Mouse (Mus musculus): ENCODE results near the gene Cfl1. TPM values are rescaled to one million over a fixed set of nuclear protein-coding genes. Genes with fewer than 3 reads are reported as not detected.

Gene Cfl1
- total and polyA plus RNA-seq, 3 experiments, result 853 to 1,228 (median 1,086) TPM

GRCm38 (mm10) chr19:5477668-5478300 lies 12.5 kb upstream of the Cfl1 start:
- TF ChIP-seq CTCF (IDR thresholded peaks at IDR 0.05; ENCODE audit: low read depth, low read length) (no peak), POLR2AphosphoS5 (IDR thresholded peaks at IDR 0.05; ENCODE audit: insufficient replicate concordance, low read depth, low read length) (no peak), GATA2 (IDR thresholded peaks at IDR 0.05; ENCODE audit: borderline replicate concordance, low read depth, low read length) (no peak), TAL1 (conservative IDR thresholded peaks at IDR 0.05; ENCODE audit: low read depth, low read length) (no peak), GATA1 (IDR thresholded peaks at IDR 0.05; ENCODE audit: borderline replicate concordance, low read length) (no peak)

GRCm38 (mm10) chr19:5480016-5480415 lies 10.2 kb upstream of the Cfl1 start:
- H3K9me3 ChIP-seq (replicated peaks), result no peaks in the 10 kb centered on the region
- H3K27me3 ChIP-seq (ENCODE audit: insufficient read depth, low read length), result peaks cover 37% of the 10 kb centered on the region
- ATAC-seq (ENCODE audit: extremely low read depth, insufficient number of reproducible peaks, low FRiP score, poor library complexity, severe bottlenecking) (no peak), DNase-seq (ENCODE audit: low spot score) (no peak)
- H3K4me3 ChIP-seq (ENCODE audit: low read depth, low read length), result no peak overlapping the region
- TF ChIP-seq GATA2 (IDR thresholded peaks at IDR 0.05; ENCODE audit: borderline replicate concordance, low read depth, low read length) (no peak), TAL1 (conservative IDR thresholded peaks at IDR 0.05; ENCODE audit: low read depth, low read length) (no peak), CTCF (IDR thresholded peaks at IDR 0.05; ENCODE audit: low read depth, low read length) (no peak), GATA1 (IDR thresholded peaks at IDR 0.05; ENCODE audit: borderline replicate concordance, low read length) (no peak), POLR2AphosphoS5 (IDR thresholded peaks at IDR 0.05; ENCODE audit: insufficient replicate concordance, low read depth, low read length) (no peak)
- H3K4me1 ChIP-seq (ENCODE audit: insufficient read depth, low read depth, low read length), result peaks cover 17% of the 10 kb centered on the region
- peaks cover 37% of the 10 kb centered on the region for H3K36me3 ChIP-seq (replicated peaks)

More at GRCm38 (mm10) chr19:5477668-5478300, 12.5 kb upstream of the Cfl1 start:
- ATAC-seq (ENCODE audit: extremely low read depth, insufficient number of reproducible peaks, low FRiP score, poor library complexity, severe bottlenecking) (no peak), DNase-seq (ENCODE audit: low spot score) (no peak)
- peaks cover 16% of the 10 kb centered on the region for H3K4me1 ChIP-seq (ENCODE audit: insufficient read depth, low read depth, low read length)
- H3K36me3 ChIP-seq (replicated peaks), result peaks cover 15% of the 10 kb centered on the region
- no peak overlapping the region for H3K4me3 ChIP-seq (ENCODE audit: low read depth, low read length)
- H3K9me3 ChIP-seq (replicated peaks), result no peaks in the 10 kb centered on the region
- H3K27me3 ChIP-seq (ENCODE audit: insufficient read depth, low read length), result peaks cover 56% of the 10 kb centered on the region

DNA sequence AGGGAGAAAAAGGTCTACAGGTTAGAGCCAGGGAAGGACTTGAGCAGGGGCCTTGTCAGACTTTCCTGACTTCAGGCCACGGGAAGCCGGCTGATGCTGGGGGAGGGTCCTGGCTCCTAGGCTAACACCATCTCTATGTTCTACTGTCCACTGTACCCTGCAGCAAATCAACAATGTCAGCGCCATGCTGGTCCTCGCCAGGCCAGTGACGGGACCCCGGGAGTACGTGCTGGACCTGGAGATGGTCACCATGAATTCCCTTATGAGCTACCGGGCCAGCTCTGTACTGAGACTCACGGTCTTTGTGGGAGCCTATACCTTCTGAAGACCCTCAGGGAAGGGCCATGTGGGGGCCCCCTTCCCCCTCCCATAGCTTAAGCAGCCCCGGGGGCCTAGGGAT lies 8.9 kb upstream of the Cfl1 start:
- Histone ChIP-seq H3K9me3 (replicated peaks) (no peaks in the 10 kb centered on the region), H3K36me3 (replicated peaks) (peaks cover 51% of the 10 kb centered on the region), H3K27me3 (ENCODE audit: insufficient read depth, low read length) (peaks cover 24% of the 10 kb centered on the region), H3K4me3 (ENCODE audit: low read depth, low read length) (no peak overlapping the region), H3K4me1 (ENCODE audit: insufficient read depth, low read depth, low read length) (peaks cover 25% of the 10 kb centered on the region)
- TF ChIP-seq GATA1 (IDR thresholded peaks at IDR 0.05; ENCODE audit: borderline replicate concordance, low read length) (no peak), POLR2AphosphoS5 (IDR thresholded peaks at IDR 0.05; ENCODE audit: insufficient replicate concordance, low read depth, low read length) (no peak), TAL1 (conservative IDR thresholded peaks at IDR 0.05; ENCODE audit: low read depth, low read length) (no peak), GATA2 (IDR thresholded peaks at IDR 0.05; ENCODE audit: borderline replicate concordance, low read depth, low read length) (no peak), CTCF (IDR thresholded peaks at IDR 0.05; ENCODE audit: low read depth, low read length) (no peak)
- DNase-seq (ENCODE audit: low spot score) (no peak), ATAC-seq (ENCODE audit: extremely low read depth, insufficient number of reproducible peaks, low FRiP score, poor library complexity, severe bottlenecking) (no peak)

GRCm38 (mm10) chr19:5483386-5484359 lies 6.6 kb upstream of the Cfl1 start:
- Histone ChIP-seq H3K4me1 (ENCODE audit: insufficient read depth, low read depth, low read length) (peaks cover 43% of the 10 kb centered on the region), H3K27me3 (ENCODE audit: insufficient read depth, low read length) (peaks cover 9% of the 10 kb centered on the region), H3K9me3 (replicated peaks) (no peaks in the 10 kb centered on the region), H3K4me3 (ENCODE audit: low read depth, low read length) (no peak overlapping the region), H3K36me3 (replicated peaks) (peaks cover 59% of the 10 kb centered on the region)
- no peak for DNase-seq (ENCODE audit: low spot score)
- TF ChIP-seq GATA2 (IDR thresholded peaks at IDR 0.05; ENCODE audit: borderline replicate concordance, low read depth, low read length), result no peak
- TF ChIP-seq GATA1 (IDR thresholded peaks at IDR 0.05; ENCODE audit: borderline replicate concordance, low read length), result no peak
- no peak for TF ChIP-seq POLR2AphosphoS5 (IDR thresholded peaks at IDR 0.05; ENCODE audit: insufficient replicate concordance, low read depth, low read length)
- no peak for ATAC-seq (ENCODE audit: extremely low read depth, insufficient number of reproducible peaks, low FRiP score, poor library complexity, severe bottlenecking)

DNA sequence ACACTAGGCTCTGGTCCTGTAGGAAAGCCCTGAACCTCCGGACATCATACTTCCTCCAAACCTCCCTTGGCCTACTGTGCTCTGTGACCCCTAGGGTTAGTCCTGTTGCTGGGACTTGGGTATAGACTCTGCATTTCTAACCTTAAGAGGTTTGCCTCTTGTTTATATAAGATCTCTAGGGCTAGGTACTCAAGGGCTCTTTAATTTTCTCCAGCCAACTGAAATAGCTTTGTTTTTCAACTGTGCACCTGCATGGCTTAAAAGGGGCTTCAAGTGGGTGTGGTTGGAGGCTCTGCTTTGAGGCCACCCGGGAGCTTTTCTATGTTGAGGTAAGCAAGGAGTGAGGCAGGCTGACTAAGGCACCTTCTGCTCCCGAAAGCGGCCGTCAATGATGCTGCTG lies 5.8 kb upstream of the Cfl1 start:
- TF ChIP-seq POLR2AphosphoS5 (IDR thresholded peaks at IDR 0.05; ENCODE audit: insufficient replicate concordance, low read depth, low read length) (no peak), GATA2 (IDR thresholded peaks at IDR 0.05; ENCODE audit: borderline replicate concordance, low read depth, low read length) (no peak), TAL1 (conservative IDR thresholded peaks at IDR 0.05; ENCODE audit: low read depth, low read length) (no peak), GATA1 (IDR thresholded peaks at IDR 0.05; ENCODE audit: borderline replicate concordance, low read length) (no peak), CTCF (IDR thresholded peaks at IDR 0.05; ENCODE audit: low read depth, low read length) (no peak)
- no peak for ATAC-seq (ENCODE audit: extremely low read depth, insufficient number of reproducible peaks, low FRiP score, poor library complexity, severe bottlenecking)
- DNase-seq (ENCODE audit: low spot score), result no peak
- no peak overlapping the region for H3K4me3 ChIP-seq (ENCODE audit: low read depth, low read length)
- peaks cover 59% of the 10 kb centered on the region for H3K36me3 ChIP-seq (replicated peaks)
- peaks cover 4% of the 10 kb centered on the region; the same call in 1 of the 2 replicates for H3K27me3 ChIP-seq (ENCODE audit: insufficient read depth, low read length)
- no peaks in the 10 kb centered on the region for H3K9me3 ChIP-seq (replicated peaks)
- H3K4me1 ChIP-seq (ENCODE audit: insufficient read depth, low read depth, low read length), result peaks cover 51% of the 10 kb centered on the region

- Histone ChIP-seq H3K4me3 (ENCODE audit: low read depth, low read length) (no peak overlapping the region), H3K9me3 (replicated peaks) (no peaks in the 10 kb centered on the region), H3K4me1 (ENCODE audit: insufficient read depth, low read depth, low read length) (peaks cover 48% of the 10 kb centered on the region), H3K36me3 (replicated peaks) (peaks cover 59% of the 10 kb centered on the region), H3K27me3 (ENCODE audit: insufficient read depth, low read length) (no peaks in the 10 kb centered on the region)
- ATAC-seq (ENCODE audit: extremely low read depth, insufficient number of reproducible peaks, low FRiP score, poor library complexity, severe bottlenecking) (no peak), DNase-seq (ENCODE audit: low spot score) (no peak)
- TF ChIP-seq GATA1 (IDR thresholded peaks at IDR 0.05; ENCODE audit: borderline replicate concordance, low read length) (no peak), POLR2AphosphoS5 (IDR thresholded peaks at IDR 0.05; ENCODE audit: insufficient replicate concordance, low read depth, low read length) (no peak), GATA2 (IDR thresholded peaks at IDR 0.05; ENCODE audit: borderline replicate concordance, low read depth, low read length) (no peak), TAL1 (conservative IDR thresholded peaks at IDR 0.05; ENCODE audit: low read depth, low read length) (no peak), CTCF (IDR thresholded peaks at IDR 0.05; ENCODE audit: low read depth, low read length) (no peak)
These were observed 4.9 kb upstream of the Cfl1 start for GRCm38 (mm10) chr19:5485371-5485770.

All from G1E (cell line).